Mouse (Mus musculus) hindbrain, postnatal 0 days (tissue): ENCODE data around the gene Ptges3. TPM values are rescaled to one million over a fixed set of nuclear protein-coding genes. Genes with fewer than 3 reads are reported as not detected.

Source experiments
- ATAC-seq: fragments of 200-750 bp; cut with Nextera tagmentation; 2 replicates; pipeline ENCODE4 v1.8.0; 2017; ENCODE audit warnings: mild to moderate bottlenecking, moderate TSS enrichment, moderate library complexity
- DNase-seq: peaks from one replicate; pipeline ENCODE4 v3.0.0-alpha.2; 2015; ENCODE audit warnings: low spot score
- H3K27ac ChIP-seq: fragments of 300-500 bp; sonication (generic); 2 replicates; pipeline ENCODE4 v1.5.1; 2014; ENCODE audit warnings: mild to moderate bottlenecking
- H3K27me3 ChIP-seq: fragments of 300-500 bp; sonication (generic); 2 replicates; pipeline ENCODE4 v1.6.1; 2014; ENCODE audit warnings: low read length, mixed read lengths; ENCODE audit not compliant: insufficient read depth
- H3K36me3 ChIP-seq: fragments of 300-500 bp; sonication (generic); 2 replicates; pipeline ENCODE4 v1.6.1; 2014; ENCODE audit warnings: low read length, mixed read lengths; ENCODE audit not compliant: insufficient read depth
- H3K4me1 ChIP-seq: fragments of 300-500 bp; sonication (generic); 2 replicates; pipeline ENCODE4 v1.6.1; 2014; ENCODE audit warnings: antibody characterized with exemption, low read length, mixed read lengths; ENCODE audit not compliant: insufficient read depth
- H3K4me2 ChIP-seq: fragments of 300-500 bp; sonication (generic); 2 replicates; pipeline ENCODE4 v1.6.1; 2014; ENCODE audit warnings: low read depth, mild to moderate bottlenecking, low read length, moderate library complexity, mixed read lengths
- H3K4me3 ChIP-seq: fragments of 300-500 bp; sonication (generic); 2 replicates; pipeline ENCODE4 v1.5.1; 2014; ENCODE audit warnings: low read length
- H3K9ac ChIP-seq: fragments of 300-500 bp; sonication (generic); replicated peaks from 2 replicates; pipeline ENCODE4 v1.6.1; 2014; ENCODE audit warnings: mild to moderate bottlenecking, low read length, moderate library complexity, mixed read lengths
- H3K9me3 ChIP-seq: fragments of 300-500 bp; sonication (generic); 2 replicates; pipeline ENCODE4 v1.6.1; 2016; ENCODE audit warnings: low read length, mixed read lengths
- CTCF ChIP-seq: IDR thresholded peaks from 2 replicates; pipeline ENCODE4 v1.5.1; 2016; ENCODE audit warnings: antibody characterized with exemption, control low read depth, low read depth
- WGBS: fragments of 180-500 bp; shearing (Covaris S2); extraction: QIAGEN DNeasy Blood & Tissue Kit; methylation state at CpG from one replicate; pipeline ENCODE4 v1.1.7; 2014; 5-methylcytosine and 5-hydroxymethylcytosine counted together
- microRNA counts: library from miRNA; unstranded; fragments of <30 nt; microRNA quantifications from one replicate; lab custom pipeline; 2015
- microRNA-seq, 2 experiments: library from miRNA; unstranded; fragments of <30 nt; microRNA quantifications; one replicate each; pipeline ENCODE4; 2016
- polyA plus RNA-seq: library from polyadenylated mRNA; unstranded; fragments of >200 nt; fragmentation: Nextera tagmentation; extraction: Ambion mirVana; gene quantifications from 2 replicates; pipeline ENCODE4 v1.2.1, GENCODE M21; 2015
- total RNA-seq: library from RNA; depleted of rRNA; stranded (reverse); fragments of >200 nt; gene quantifications from 2 replicates; pipeline ENCODE4 v1.2.3, GENCODE M21; 2014; rRNA removed

Gene Ptges3
- total and polyA plus RNA-seq, 2 experiments from 2014 or later, result 87.7 to 417 TPM

- no peaks in the 10 kb centered on the region for H3K9me3 ChIP-seq
- H3K4me2 ChIP-seq, result no peak overlapping the region
- H3K9ac ChIP-seq, result no peak overlapping the region
- H3K27ac ChIP-seq, result no peak overlapping the region
- H3K27me3 ChIP-seq, result no peaks in the 10 kb centered on the region
- no peak for DNase-seq
- WGBS, result 85% methylated on average over 4 of the region's 4 CpGs
- no peak for ATAC-seq
- TF ChIP-seq CTCF, result no peak
- H3K36me3 ChIP-seq, result peaks cover 43% of the 10 kb centered on the region
- no peaks in the 10 kb centered on the region for H3K4me1 ChIP-seq
- H3K4me3 ChIP-seq, result no peak overlapping the region
Measured at GRCm38 (mm10) chr10:128110103-128110761, 51.5 kb downstream of the Ptges3 start.

DNA sequence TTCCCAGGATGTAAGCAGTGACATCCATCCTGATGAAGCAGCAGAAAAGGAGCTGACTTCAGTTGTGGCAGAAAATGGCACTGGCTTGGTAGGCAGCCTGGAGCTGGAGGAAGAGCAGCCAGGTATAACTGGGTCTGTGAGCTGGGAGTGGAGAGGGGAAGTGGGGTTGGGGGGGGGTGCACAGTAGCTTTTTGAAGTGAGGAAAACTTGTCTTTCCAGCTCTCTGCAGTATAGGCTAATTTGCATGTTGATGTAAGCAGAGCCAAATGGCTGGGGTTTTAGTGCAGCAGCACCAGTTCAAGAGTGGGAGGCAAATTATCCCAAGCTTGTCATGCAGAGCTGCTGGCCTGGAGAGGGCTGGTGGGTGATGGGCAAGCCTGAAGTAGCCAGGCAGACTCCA, 52.5 kb downstream of the Ptges3 start:
- Histone ChIP-seq H3K27me3 (no peaks in the 10 kb centered on the region), H3K27ac (no peak overlapping the region), H3K9me3 (no peaks in the 10 kb centered on the region), H3K9ac (no peak overlapping the region), H3K36me3 (peaks cover 53% of the 10 kb centered on the region), H3K4me3 (no peak overlapping the region), H3K4me1 (no peaks in the 10 kb centered on the region), H3K4me2 (no peak overlapping the region)
- no peak for DNase-seq
- no peak for ATAC-seq
- TF ChIP-seq CTCF, result no peak

GRCm38 (mm10) chr10:128123833-128124232, 65.1 kb downstream of the Ptges3 start:
- no peaks in the 10 kb centered on the region for H3K27me3 ChIP-seq
- DNase-seq (no peak), ATAC-seq (no peak)
- 97% methylated on average over 7 of the region's 7 CpGs for WGBS
- no peak overlapping the region for H3K27ac ChIP-seq
- no peaks in the 10 kb centered on the region for H3K9me3 ChIP-seq
- no peak overlapping the region for H3K4me2 ChIP-seq
- no peak overlapping the region for H3K4me3 ChIP-seq
- no peak for TF ChIP-seq CTCF
- no peak overlapping the region for H3K9ac ChIP-seq
- H3K4me1 ChIP-seq, result no peaks in the 10 kb centered on the region
- H3K36me3 ChIP-seq, result peaks cover 90% of the 10 kb centered on the region

GRCm38 (mm10) chr10:128124831-128125230, 66.1 kb downstream of the Ptges3 start:
- H3K27ac ChIP-seq, result no peak overlapping the region
- no peak for TF ChIP-seq CTCF
- no peak for DNase-seq
- no peak for ATAC-seq
- H3K4me2 ChIP-seq, result no peak overlapping the region
- peaks cover 88% of the 10 kb centered on the region for H3K36me3 ChIP-seq
- no peaks in the 10 kb centered on the region for H3K27me3 ChIP-seq
- WGBS, result 94% methylated on average over 9 of the region's 9 CpGs
- no peak overlapping the region for H3K9ac ChIP-seq
- H3K4me1 ChIP-seq, result no peaks in the 10 kb centered on the region
- H3K4me3 ChIP-seq, result no peak overlapping the region
- no peaks in the 10 kb centered on the region for H3K9me3 ChIP-seq

DNA sequence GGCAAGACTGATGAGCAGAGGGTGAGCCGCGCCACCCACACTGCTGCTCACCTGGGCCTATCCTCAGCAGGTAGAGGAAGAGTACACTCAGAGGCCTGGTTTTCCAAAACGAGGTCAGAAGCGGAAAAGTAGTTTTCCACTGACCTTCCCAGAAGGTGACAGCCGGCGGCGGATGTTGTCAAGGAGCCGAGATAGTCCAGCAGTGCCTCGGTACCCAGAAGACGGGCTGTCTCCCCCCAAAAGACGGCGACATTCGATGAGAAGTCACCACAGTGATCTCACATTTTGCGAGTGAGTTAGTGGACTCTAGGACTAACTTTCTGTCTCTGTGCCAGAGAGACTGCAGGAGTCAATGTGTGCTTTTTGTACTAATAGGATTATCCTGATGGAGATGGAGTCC, 67.2 kb downstream of the Ptges3 start:
- ATAC-seq, result no peak
- no peak for TF ChIP-seq CTCF

More for the DNA sequence above, 67.2 kb downstream of the Ptges3 start:
- H3K27me3 ChIP-seq, result no peaks in the 10 kb centered on the region
- no peak overlapping the region for H3K27ac ChIP-seq
- WGBS, result 90% methylated on average over 14 of the region's 14 CpGs
- H3K4me3 ChIP-seq, result no peak overlapping the region
- no peaks in the 10 kb centered on the region for H3K4me1 ChIP-seq
- DNase-seq, result no peak
- no peak overlapping the region for H3K4me2 ChIP-seq
- H3K9ac ChIP-seq, result no peak overlapping the region
- peaks cover 83% of the 10 kb centered on the region for H3K36me3 ChIP-seq
- no peaks in the 10 kb centered on the region for H3K9me3 ChIP-seq

MicroRNA genes within 50 kb of the gene (microRNA counts, 519-probe panel; counts per million panel counts)
- microRNA mmu-miR-677 (lab: Ali Mortazavi, UCI), result 2,369 counts per million, percentile 35 among the panel's probes with 10 or more counts

Small RNA genes within 50 kb of the gene (microRNA-seq; reads per million reads assigned to microRNA genes)
- gene Mir677, result 19.2 to 21.1 reads per million in 2 experiments

Other genes with a start within 250 kb of the Ptges3 start
- gene Rdh19, start 209.0 kb upstream of the Ptges3 start, total RNA-seq, result not detected in 2 replicates
- not detected in 2 replicates for gene Rdh19, start 209.0 kb upstream of the Ptges3 start, polyA plus RNA-seq
- gene Rdh16f2, start 192.5 kb upstream of the Ptges3 start, total RNA-seq, result not detected in 2 replicates
- not detected in 2 replicates for gene Rdh16f2, start 192.5 kb upstream of the Ptges3 start, polyA plus RNA-seq
- gene Rdh7, start 170.1 kb upstream of the Ptges3 start, total RNA-seq, result not detected in 2 replicates
- gene Rdh7, start 170.1 kb upstream of the Ptges3 start, polyA plus RNA-seq, result not detected in 2 replicates
- gene Sdr9c7, start 160.4 kb upstream of the Ptges3 start, total RNA-seq, result not detected in 2 replicates
- gene Sdr9c7, start 160.4 kb upstream of the Ptges3 start, polyA plus RNA-seq, result not detected in 2 replicates
- gene Hsd17b6, start 51.3 kb upstream of the Ptges3 start, total RNA-seq, result not detected in 2 replicates
- not detected in 2 replicates for gene Hsd17b6, start 51.3 kb upstream of the Ptges3 start, polyA plus RNA-seq
- gene Prim1, start 43.8 kb upstream of the Ptges3 start, total RNA-seq, result 15.2 and 19.6 TPM in 2 replicates
- gene Prim1, start 43.8 kb upstream of the Ptges3 start, polyA plus RNA-seq, result 33.3 and 36.1 TPM in 2 replicates
- gene Naca, start 23.4 kb upstream of the Ptges3 start, total RNA-seq, result 295 and 315 TPM in 2 replicates
- 450 and 463 TPM in 2 replicates for gene Naca, start 23.4 kb upstream of the Ptges3 start, polyA plus RNA-seq
- 6,623 and 6,768 TPM in 2 replicates for gene Atp5b, start 24.3 kb downstream of the Ptges3 start, total RNA-seq
- 2,401 and 2,438 TPM in 2 replicates for gene Atp5b, start 24.3 kb downstream of the Ptges3 start, polyA plus RNA-seq
- 14.3 and 15.0 TPM in 2 replicates for gene Baz2a, start 32.6 kb downstream of the Ptges3 start, total RNA-seq
- gene Baz2a, start 32.6 kb downstream of the Ptges3 start, polyA plus RNA-seq, result 10.2 and 10.6 TPM in 2 replicates
- 11.7 and 13.2 TPM in 2 replicates for gene Rbms2, start 121.3 kb downstream of the Ptges3 start, total RNA-seq
- 7.3 and 8.9 TPM in 2 replicates for gene Rbms2, start 121.3 kb downstream of the Ptges3 start, polyA plus RNA-seq
- 1.9 and 6.4 TPM in 2 replicates for gene Gls2, start 135.5 kb downstream of the Ptges3 start, total RNA-seq
- gene Gls2, start 135.5 kb downstream of the Ptges3 start, polyA plus RNA-seq, result 1.7 and 2.4 TPM in 2 replicates
- 25.8 and 29.6 TPM in 2 replicates for gene Spryd4, start 152.9 kb downstream of the Ptges3 start, total RNA-seq
- gene Spryd4, start 152.9 kb downstream of the Ptges3 start, polyA plus RNA-seq, result 22.3 and 24.5 TPM in 2 replicates
- 0.21 and 0.25 TPM in 2 replicates for gene Mip, start 166.9 kb downstream of the Ptges3 start, total RNA-seq
- not detected in 2 replicates for gene Mip, start 166.9 kb downstream of the Ptges3 start, polyA plus RNA-seq
- gene Timeless, start 173.1 kb downstream of the Ptges3 start, total RNA-seq, result 13.0 and 15.6 TPM in 2 replicates
- gene Timeless, start 173.1 kb downstream of the Ptges3 start, polyA plus RNA-seq, result 15.2 and 17.0 TPM in 2 replicates
- gene Apon, start 195.1 kb downstream of the Ptges3 start, total RNA-seq, result not detected in 2 replicates
- gene Apon, start 195.1 kb downstream of the Ptges3 start, polyA plus RNA-seq, result not detected in 2 replicates
- gene Apof, start 209.7 kb downstream of the Ptges3 start, total RNA-seq, result 0.50 TPM in 1 of 2 replicates, not detected in the other
- gene Apof, start 209.7 kb downstream of the Ptges3 start, polyA plus RNA-seq, result 0.23 and 0.41 TPM in 2 replicates
- 7.5 and 8.5 TPM in 2 replicates for gene Stat2, start 211.6 kb downstream of the Ptges3 start, total RNA-seq
- gene Stat2, start 211.6 kb downstream of the Ptges3 start, polyA plus RNA-seq, result 9.7 and 12.8 TPM in 2 replicates
- gene Il23a, start 239.8 kb downstream of the Ptges3 start, total RNA-seq, result 0.50 TPM in 1 of 2 replicates, not detected in the other
- gene Il23a, start 239.8 kb downstream of the Ptges3 start, polyA plus RNA-seq, result 0.35 and 0.73 TPM in 2 replicates
- gene Pan2, start 244.4 kb downstream of the Ptges3 start, total RNA-seq, result 21.2 and 25.2 TPM in 2 replicates
- gene Pan2, start 244.4 kb downstream of the Ptges3 start, polyA plus RNA-seq, result 14.3 and 16.4 TPM in 2 replicates